Mouse (Mus musculus) limb, embryonic 11.5 days (tissue): ENCODE data around the gene Myt1l. TPM values are rescaled to one million over a fixed set of nuclear protein-coding genes. Genes with fewer than 3 reads are reported as not detected.

Experiments used
- ATAC-seq: fragments of 200-750 bp; cut with Nextera tagmentation; 2 replicates; pipeline ENCODE4 v1.8.0; 2017; ENCODE audit warnings: low read depth; ENCODE audit not compliant: insufficient number of reproducible peaks, low FRiP score, low TSS enrichment
- DNase-seq: peaks from one replicate; pipeline ENCODE4 v3.0.0-alpha.2; 2015; ENCODE audit warnings: low spot score
- H3K27ac ChIP-seq: fragments of 300-500 bp; sonication (generic); replicated peaks from 2 replicates; pipeline ENCODE4 v1.5.1; 2014; ENCODE audit warnings: low read depth, mild to moderate bottlenecking, low read length
- H3K27me3 ChIP-seq: fragments of 300-500 bp; sonication (generic); 2 replicates; pipeline ENCODE4 v1.6.1; 2014; ENCODE audit warnings: mild to moderate bottlenecking, low read length, mixed read lengths; ENCODE audit not compliant: control insufficient read depth, insufficient read depth
- H3K36me3 ChIP-seq: fragments of 300-500 bp; sonication (generic); 2 replicates; pipeline ENCODE4 v1.6.1; 2014; ENCODE audit warnings: mild to moderate bottlenecking, low read length, moderate library complexity, mixed read lengths; ENCODE audit not compliant: control insufficient read depth, insufficient read depth
- H3K4me1 ChIP-seq: fragments of 300-500 bp; sonication (generic); 2 replicates; pipeline ENCODE4 v1.6.1; 2014; ENCODE audit warnings: low read length, mixed read lengths; ENCODE audit not compliant: control insufficient read depth, insufficient read depth
- H3K4me2 ChIP-seq: fragments of 300-500 bp; sonication (generic); 2 replicates; pipeline ENCODE4 v1.6.1; 2014; ENCODE audit warnings: low read depth, mild to moderate bottlenecking, moderate library complexity; ENCODE audit not compliant: severe bottlenecking
- H3K4me3 ChIP-seq: fragments of 300-500 bp; sonication (generic); 2 replicates; pipeline ENCODE4 v1.5.1; 2014; ENCODE audit warnings: low read depth, low read length
- H3K9ac ChIP-seq: fragments of 300-500 bp; sonication (generic); 2 replicates; pipeline ENCODE4 v1.6.1; 2014; ENCODE audit warnings: mild to moderate bottlenecking, low read length
- H3K9me3 ChIP-seq: fragments of 300-500 bp; sonication (generic); 2 replicates; pipeline ENCODE4 v1.6.1; 2016; ENCODE audit warnings: low read length; ENCODE audit not compliant: control insufficient read depth
- WGBS: fragments of 180-500 bp; shearing (Covaris S2); extraction: QIAGEN DNeasy Blood & Tissue Kit; methylation state at CpG from one replicate; pipeline ENCODE4 v1.1.7; 2014; 5-methylcytosine and 5-hydroxymethylcytosine counted together
- polyA plus RNA-seq: library from polyadenylated mRNA; unstranded; fragments of >200 nt; fragmentation: Nextera tagmentation; extraction: Ambion mirVana; gene quantifications from 2 replicates; pipeline ENCODE4 v1.2.1, GENCODE M21; 2014

The Myt1l gene
- polyA plus RNA-seq, 1 experiment from 2014 or later, result 0.21 TPM

DNA sequence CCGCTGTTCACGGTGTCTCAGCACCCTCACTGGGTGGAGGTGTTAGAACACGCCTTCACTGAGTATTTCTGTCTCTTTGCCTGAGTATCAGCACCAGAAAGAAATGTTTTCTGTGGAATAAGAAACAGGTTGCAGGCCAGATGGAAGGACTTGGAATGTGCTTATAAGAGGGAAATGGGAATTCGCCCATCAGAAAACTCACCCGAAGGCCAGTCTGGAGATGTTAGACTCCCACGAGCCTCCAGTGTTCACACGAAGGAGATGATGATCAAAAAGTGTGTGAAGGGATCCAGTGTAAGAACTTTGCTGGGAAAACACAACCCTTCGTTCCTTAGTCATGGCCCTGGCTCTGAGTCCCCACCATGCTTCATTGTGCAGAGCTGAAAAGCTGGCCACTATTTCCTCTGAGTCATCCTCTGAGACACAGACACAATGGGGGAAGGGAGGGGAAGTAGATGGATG is 406.0 kb downstream of the Myt1l start:
- Histone ChIP-seq H3K4me1 (peaks cover 6% of the 10 kb centered on the region; the same call in 1 of the 2 replicates), H3K27ac (no peak overlapping the region), H3K9ac (no peak overlapping the region), H3K4me2 (no peak overlapping the region), H3K4me3 (no peak overlapping the region), H3K27me3 (no peaks in the 10 kb centered on the region), H3K9me3 (no peaks in the 10 kb centered on the region), H3K36me3 (no peaks in the 10 kb centered on the region)
- ATAC-seq (no peak), DNase-seq (no peak)
- WGBS, result 68% methylated on average over 8 of the region's 8 CpGs

DNA sequence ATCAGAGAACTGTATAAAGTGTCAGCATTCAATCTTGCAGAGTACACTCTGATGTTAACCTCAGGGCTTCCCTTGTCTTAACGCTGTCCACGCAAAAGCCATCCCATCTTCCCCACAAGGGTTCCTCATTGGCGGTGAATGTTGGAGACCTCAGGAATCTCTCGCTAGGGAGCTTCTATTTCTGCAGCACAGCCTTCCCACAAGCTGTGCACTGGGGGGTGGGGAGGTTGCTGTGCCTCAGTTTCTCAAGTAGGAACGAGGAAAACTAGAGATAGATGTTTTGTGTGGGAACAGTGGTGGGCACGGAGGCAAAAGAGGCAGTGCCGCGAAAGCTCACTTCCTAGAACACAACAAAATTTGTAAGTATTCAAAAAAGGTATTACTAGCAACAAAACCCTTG is 409.1 kb downstream of the Myt1l start, which contains the start of gene Pxdn:
Gene Pxdn (plus strand): TSS at position 301 of the 400 bp plus-strand sequence.
- peaks cover 19% of the 10 kb centered on the region for H3K4me1 ChIP-seq
- peak within 1 kb of the TSS; percentile 84 for H3K4me2 ChIP-seq
- H3K27ac ChIP-seq, result peak within 1 kb of the TSS; percentile 85
- peak within 1 kb of the TSS; percentile 88 for H3K4me3 ChIP-seq
- no peaks in the 10 kb centered on the region for H3K27me3 ChIP-seq
- 32% methylated on average over 8 of the region's 8 CpGs for WGBS
- no peak for ATAC-seq
- no peak for DNase-seq
- H3K9me3 ChIP-seq, result no peaks in the 10 kb centered on the region
- 0 out of 2 replicates have a peak, but pooled peaks cover 2% of the 10 kb centered on the region for H3K36me3 ChIP-seq
- H3K9ac ChIP-seq, result peak within 1 kb of the TSS; percentile 97

DNA sequence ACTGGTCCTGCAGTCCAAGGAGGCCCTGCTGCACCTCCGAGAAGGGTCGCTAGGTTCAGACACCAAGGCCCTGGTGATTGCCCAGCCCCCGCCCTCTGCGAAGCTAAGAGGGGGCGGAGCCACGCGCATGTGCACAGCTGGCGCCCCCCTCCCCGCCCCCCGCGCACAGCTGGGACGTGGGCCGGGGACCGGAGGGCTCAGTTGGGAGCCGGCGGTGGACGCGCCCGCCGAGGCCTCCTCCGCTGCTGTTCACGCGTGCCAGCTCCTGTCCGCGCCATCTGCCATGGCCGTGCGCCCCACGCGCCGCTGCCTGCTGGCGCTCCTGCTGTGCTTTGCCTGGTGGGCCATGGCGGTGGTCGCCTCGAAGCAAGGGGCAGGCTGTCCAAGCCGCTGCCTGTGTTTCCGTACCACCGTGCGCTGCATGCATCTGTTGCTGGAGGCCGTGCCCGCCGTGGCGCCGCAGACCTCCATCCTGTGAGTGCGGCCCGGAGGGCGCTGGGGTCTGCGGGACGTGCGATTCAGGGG is 409.7 kb downstream of the Myt1l start:
- DNase-seq, result peak; percentile 91
- peak overlapping the region; percentile 97 for H3K9ac ChIP-seq
- H3K27ac ChIP-seq, result peak overlapping the region; percentile 85
- peaks cover 19% of the 10 kb centered on the region for H3K4me1 ChIP-seq
- peak overlapping the region; percentile 88 for H3K4me3 ChIP-seq
- H3K36me3 ChIP-seq, result 0 out of 2 replicates have a peak, but pooled peaks cover 2% of the 10 kb centered on the region
- H3K4me2 ChIP-seq, result peak overlapping the region; percentile 84
- peak; percentile 88 for ATAC-seq
- no peaks in the 10 kb centered on the region for H3K9me3 ChIP-seq
- no peaks in the 10 kb centered on the region for H3K27me3 ChIP-seq
- WGBS, result under 1% methylated on average over 48 of the region's 49 CpGs

DNA sequence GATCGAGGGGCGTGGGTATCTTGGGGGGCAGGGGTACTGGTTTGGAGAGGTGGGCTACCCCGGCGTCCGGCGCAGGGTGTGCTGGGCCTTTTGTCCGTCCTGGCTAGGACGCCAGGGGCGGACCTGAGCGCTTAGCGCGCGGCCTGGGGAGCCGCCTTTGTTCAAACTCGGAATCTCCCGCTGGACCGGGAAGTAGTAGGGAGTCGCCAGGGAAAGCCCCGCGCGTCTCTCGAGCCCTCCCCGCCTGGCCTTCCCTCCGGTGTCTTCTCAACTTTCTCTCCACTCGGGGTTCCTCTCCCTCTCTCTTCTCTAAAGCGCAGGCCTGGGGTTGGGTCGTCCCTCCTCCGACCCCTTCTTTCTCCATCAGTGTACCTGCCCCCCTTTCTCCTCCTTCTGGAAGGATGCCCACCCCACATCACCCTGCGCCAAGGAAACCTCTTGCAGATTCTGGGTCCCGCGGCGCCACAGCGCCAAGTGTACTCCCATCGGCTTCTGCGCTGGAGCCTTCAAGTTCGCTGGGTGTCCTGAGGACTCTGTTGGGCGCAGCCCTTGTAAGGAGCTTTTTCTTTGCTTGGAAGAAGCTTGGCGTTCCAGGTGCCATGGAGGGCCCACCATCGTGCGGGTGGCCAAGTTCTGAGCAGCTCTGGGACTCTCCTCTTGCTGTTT is 410.3 kb downstream of the Myt1l start:
- Histone ChIP-seq H3K27me3 (no peaks in the 10 kb centered on the region), H3K4me2 (peak overlapping the region; percentile 84), H3K4me3 (peak overlapping the region; percentile 88), H3K9ac (peak overlapping the region; percentile 97), H3K9me3 (no peaks in the 10 kb centered on the region), H3K36me3 (0 out of 2 replicates have a peak, but pooled peaks cover 2% of the 10 kb centered on the region), H3K4me1 (peaks cover 19% of the 10 kb centered on the region), H3K27ac (peak overlapping the region; percentile 85)
- under 1% methylated on average over 40 of the region's 40 CpGs for WGBS
- DNase-seq (peak; percentile 76), ATAC-seq (peak; percentile 81; the same call in 1 of the 2 replicates)

DNA sequence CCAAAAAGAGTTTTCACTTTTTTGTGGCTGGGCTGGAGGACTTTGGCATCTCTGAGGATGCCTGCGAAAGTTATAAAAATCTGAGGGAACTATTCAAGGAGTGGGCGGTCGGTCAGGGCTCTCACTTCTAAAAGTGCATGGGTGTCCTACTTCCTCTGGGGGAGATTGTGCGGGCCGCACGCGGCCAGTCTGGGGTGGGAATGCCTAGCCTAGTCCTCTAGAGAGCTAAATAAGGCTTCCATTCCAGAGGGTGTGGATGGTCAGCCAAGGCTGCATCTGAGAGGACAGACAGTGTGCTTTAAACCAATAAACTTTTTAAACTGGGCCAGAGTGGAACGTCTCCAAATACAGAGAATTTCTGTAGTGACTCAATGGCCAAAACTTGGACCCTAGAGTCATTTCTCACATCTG is 411.1 kb downstream of the Myt1l start:
- Histone ChIP-seq H3K9ac (peak overlapping the region; percentile 97), H3K4me3 (peak overlapping the region; percentile 88), H3K27me3 (no peaks in the 10 kb centered on the region), H3K9me3 (no peaks in the 10 kb centered on the region), H3K36me3 (0 out of 2 replicates have a peak, but pooled peaks cover 2% of the 10 kb centered on the region), H3K27ac (peak overlapping the region; percentile 85), H3K4me2 (peak overlapping the region; percentile 84), H3K4me1 (peaks cover 19% of the 10 kb centered on the region)
- DNase-seq (no peak), ATAC-seq (no peak)
- WGBS, result 5% methylated on average over 8 of the region's 8 CpGs

DNA sequence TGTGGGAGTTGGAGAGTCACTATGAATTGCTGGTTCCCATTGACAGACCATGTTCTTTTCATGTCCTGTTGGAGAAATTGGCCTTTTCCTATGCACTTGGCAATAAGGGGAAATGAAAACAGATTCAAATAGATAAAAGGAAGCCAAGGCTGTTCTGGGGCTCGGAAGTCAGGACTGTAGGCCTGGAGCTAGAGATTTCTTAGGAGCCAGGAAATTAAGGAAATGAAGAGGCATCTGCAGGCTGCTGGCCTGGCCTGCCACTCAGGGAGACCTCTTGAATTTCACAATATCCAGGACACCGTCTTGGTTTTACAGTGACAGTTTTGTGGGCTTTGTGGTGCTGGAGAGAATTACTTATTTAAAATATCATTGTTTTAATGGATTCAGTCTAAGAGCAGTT is 414.3 kb downstream of the Myt1l start:
- no peak for DNase-seq
- Histone ChIP-seq H3K9ac (no peak overlapping the region), H3K27me3 (no peaks in the 10 kb centered on the region), H3K27ac (no peak overlapping the region), H3K4me3 (no peak overlapping the region), H3K4me1 (peaks cover 19% of the 10 kb centered on the region), H3K36me3 (0 out of 2 replicates have a peak, but pooled peaks cover 2% of the 10 kb centered on the region), H3K4me2 (no peak overlapping the region), H3K9me3 (no peaks in the 10 kb centered on the region)
- WGBS, result 93% methylated on average over 2 of the region's 2 CpGs
- ATAC-seq, result no peak

DNA sequence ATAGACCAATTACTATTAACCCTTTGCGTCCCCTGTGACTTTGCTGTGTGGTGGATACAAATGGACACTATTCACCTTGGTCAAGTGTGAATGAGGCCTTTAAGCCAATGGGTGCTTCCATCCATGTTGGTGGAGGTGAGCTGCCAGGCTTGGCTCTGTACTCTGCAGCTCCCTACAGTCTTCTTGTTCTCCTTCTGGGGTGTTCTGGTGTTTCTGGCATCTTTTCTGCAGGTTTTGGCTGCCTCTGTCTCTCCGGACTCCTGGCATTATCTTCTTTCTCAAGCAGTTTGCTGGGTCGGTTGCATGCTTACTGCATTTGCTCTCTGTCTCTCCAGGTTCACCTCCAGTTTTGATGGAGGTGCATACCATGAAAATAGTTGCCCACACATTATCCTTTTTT is 416.5 kb downstream of the Myt1l start:
- Histone ChIP-seq H3K4me2 (no peak overlapping the region), H3K4me1 (peaks cover 18% of the 10 kb centered on the region), H3K9me3 (no peaks in the 10 kb centered on the region), H3K4me3 (no peak overlapping the region), H3K27me3 (no peaks in the 10 kb centered on the region), H3K9ac (no peak overlapping the region), H3K27ac (no peak overlapping the region), H3K36me3 (0 out of 2 replicates have a peak, but pooled peaks cover 2% of the 10 kb centered on the region)
- WGBS, result 83% methylated on average over 3 of the region's 3 CpGs
- DNase-seq (no peak), ATAC-seq (no peak)

DNA sequence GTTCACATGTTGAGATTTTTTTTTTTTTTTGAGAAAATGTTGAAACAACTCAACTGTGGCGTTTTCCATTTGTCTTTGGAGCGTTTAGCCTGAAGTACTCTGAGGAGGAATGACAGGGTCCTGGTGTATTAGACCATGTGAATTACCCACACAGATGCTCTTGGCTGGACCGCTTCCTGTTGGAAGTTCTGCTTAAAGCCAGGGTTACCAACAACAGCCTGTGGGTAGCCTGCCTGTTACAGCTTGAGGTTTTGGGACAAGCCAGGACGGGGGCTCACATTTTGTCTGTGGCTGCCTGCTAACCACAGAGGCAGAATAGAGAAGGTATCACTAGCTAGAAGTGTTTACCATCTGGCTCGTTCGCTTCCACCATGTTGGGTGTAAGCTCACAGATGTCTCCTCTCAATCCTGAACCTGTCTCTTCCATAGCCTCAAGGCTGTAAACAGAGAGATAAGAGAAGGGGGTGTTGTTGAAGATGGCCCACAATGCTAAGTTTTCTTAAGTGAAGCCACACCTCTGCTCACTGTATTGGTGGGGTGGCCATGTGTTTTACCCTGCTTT is 417.1 kb downstream of the Myt1l start:
- Histone ChIP-seq H3K4me3 (no peak overlapping the region), H3K27me3 (no peaks in the 10 kb centered on the region), H3K9ac (no peak overlapping the region), H3K4me2 (no peak overlapping the region), H3K4me1 (peaks cover 14% of the 10 kb centered on the region), H3K27ac (no peak overlapping the region), H3K9me3 (no peaks in the 10 kb centered on the region), H3K36me3 (0 out of 2 replicates have a peak, but pooled peaks cover 2% of the 10 kb centered on the region)
- no peak for DNase-seq
- 69% methylated on average over 6 of the region's 6 CpGs for WGBS
- ATAC-seq, result no peak
